Mouse (Mus musculus) embryonic facial prominence, embryonic 11.5 days (tissue): Measurements from ENCODE around the gene Tmem39a. TPM values are rescaled to one million over a fixed set of nuclear protein-coding genes. Genes with fewer than 3 reads are reported as not detected.

Experiments used
- ATAC-seq: fragments of 200-750 bp; cut with Nextera tagmentation; replicated peaks from 2 replicates; pipeline ENCODE4 v1.8.0; 2017; ENCODE audit warnings: low read depth; ENCODE audit not compliant: insufficient number of reproducible peaks, low FRiP score, low TSS enrichment
- DNase-seq: peaks from one replicate; pipeline ENCODE4 v3.0.0-alpha.2; 2015; ENCODE audit warnings: low spot score
- H3K27ac ChIP-seq: fragments of 300-500 bp; sonication (generic); replicated peaks from 2 replicates; pipeline ENCODE4 v1.5.1; 2014; ENCODE audit warnings: mild to moderate bottlenecking, low read depth, low read length, control low read depth
- H3K27me3 ChIP-seq: fragments of 300-500 bp; sonication (generic); 2 replicates; pipeline ENCODE4 v1.6.1; 2014; ENCODE audit warnings: mild to moderate bottlenecking, low read length, moderate library complexity, mixed read lengths; ENCODE audit not compliant: control insufficient read depth, insufficient read depth
- H3K36me3 ChIP-seq: fragments of 300-500 bp; sonication (generic); replicated peaks from 2 replicates; pipeline ENCODE4 v1.6.1; 2014; ENCODE audit warnings: low read depth, mild to moderate bottlenecking, low read length, moderate library complexity, mixed read lengths; ENCODE audit not compliant: control insufficient read depth, insufficient read depth
- H3K4me1 ChIP-seq: fragments of 300-500 bp; sonication (generic); 2 replicates; pipeline ENCODE4 v1.6.1; 2014; ENCODE audit warnings: low read length, mixed read lengths; ENCODE audit not compliant: control insufficient read depth, insufficient read depth
- H3K4me2 ChIP-seq: fragments of 300-500 bp; sonication (generic); 2 replicates; pipeline ENCODE4 v1.6.1; 2014; ENCODE audit warnings: low read depth, mild to moderate bottlenecking, control low read depth, low read length, moderate library complexity
- H3K4me3 ChIP-seq: fragments of 300-500 bp; sonication (generic); 2 replicates; pipeline ENCODE4 v1.5.1; 2014; ENCODE audit warnings: low read depth, low read length, control low read depth
- H3K9ac ChIP-seq: fragments of 300-500 bp; sonication (generic); replicated peaks from 2 replicates; pipeline ENCODE4 v1.6.1; 2014; ENCODE audit warnings: mild to moderate bottlenecking, control low read depth, low read length
- H3K9me3 ChIP-seq: fragments of 300-500 bp; sonication (generic); replicated peaks from 2 replicates; pipeline ENCODE4 v1.6.1; 2016; ENCODE audit warnings: mild to moderate bottlenecking, low read length, inconsistent platforms, mixed read lengths; ENCODE audit not compliant: control insufficient read depth
- WGBS: fragments of 180-500 bp; shearing (Covaris S2); extraction: QIAGEN DNeasy Blood & Tissue Kit; methylation state at CpG from one replicate; pipeline ENCODE4 v1.1.7; 2014; 5-methylcytosine and 5-hydroxymethylcytosine counted together
- polyA plus RNA-seq: library from polyadenylated mRNA; unstranded; fragments of >200 nt; fragmentation: Nextera tagmentation; extraction: Ambion mirVana; gene quantifications from 2 replicates; pipeline ENCODE4 v1.2.1, GENCODE M21; 2014

Tmem39a gene
- polyA plus RNA-seq, 1 experiment from 2014 or later: 107 TPM

DNA sequence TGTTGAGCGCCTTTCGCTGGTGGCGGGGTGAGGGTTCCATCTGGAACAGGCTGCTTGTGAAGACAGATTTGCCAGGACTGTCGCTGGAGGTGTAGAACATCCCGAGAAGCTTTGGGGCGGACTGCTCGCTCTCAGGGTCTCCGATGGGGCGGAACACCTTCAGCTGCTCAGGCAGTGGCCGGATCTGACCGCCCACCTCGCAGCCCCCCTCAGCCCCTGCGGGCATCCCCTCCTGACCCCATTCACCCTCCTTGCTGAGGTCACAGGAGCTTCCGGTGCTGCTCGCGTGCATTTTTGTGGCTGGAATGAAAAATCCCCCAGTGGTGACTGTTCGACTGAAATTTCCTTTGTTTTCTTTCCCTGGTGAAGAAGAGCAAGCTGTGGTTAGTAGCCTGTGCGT, 50.6 kb downstream of the Tmem39a start:
- Histone ChIP-seq H3K27ac (no peak overlapping the region), H3K4me2 (no peak overlapping the region), H3K4me3 (no peak overlapping the region), H3K27me3 (no peaks in the 10 kb centered on the region), H3K9ac (no peak overlapping the region), H3K4me1 (no peaks in the 10 kb centered on the region), H3K9me3 (no peaks in the 10 kb centered on the region), H3K36me3 (no peaks in the 10 kb centered on the region; the same call in 1 of the 2 replicates)
- ATAC-seq: no peak
- WGBS: 63% methylated on average over 18 of the region's 18 CpGs
- no peak for DNase-seq

GRCm38 (mm10) chr16:38612646-38613045, 54.1 kb downstream of the Tmem39a start:
- Histone ChIP-seq H3K9ac (no peak overlapping the region), H3K27ac (no peak overlapping the region), H3K9me3 (no peaks in the 10 kb centered on the region), H3K4me2 (no peak overlapping the region), H3K36me3 (no peaks in the 10 kb centered on the region; the same call in 1 of the 2 replicates), H3K4me1 (no peaks in the 10 kb centered on the region), H3K27me3 (no peaks in the 10 kb centered on the region), H3K4me3 (no peak overlapping the region)
- no peak for DNase-seq
- 64% methylated on average over 5 of the region's 5 CpGs for WGBS
- no peak for ATAC-seq

GRCm38 (mm10) chr16:38613646-38614045, 55.1 kb downstream of the Tmem39a start:
- ATAC-seq: no peak
- 84% methylated on average over 6 of the region's 6 CpGs for WGBS

GRCm38 (mm10) chr16:38617977-38618376, 59.5 kb downstream of the Tmem39a start:
- Histone ChIP-seq H3K27ac (no peak overlapping the region), H3K27me3 (no peaks in the 10 kb centered on the region), H3K4me1 (no peaks in the 10 kb centered on the region), H3K4me3 (no peak overlapping the region), H3K9me3 (no peaks in the 10 kb centered on the region), H3K9ac (no peak overlapping the region), H3K4me2 (no peak overlapping the region), H3K36me3 (no peaks in the 10 kb centered on the region)
- ATAC-seq (no peak), DNase-seq (no peak)
- 94% methylated on average over 13 of the region's 13 CpGs for WGBS

More at GRCm38 (mm10) chr16:38613646-38614045, 55.1 kb downstream of the Tmem39a start:
- no peak overlapping the region for H3K27ac ChIP-seq
- DNase-seq: no peak
- H3K4me3 ChIP-seq: no peak overlapping the region
- H3K36me3 ChIP-seq: no peaks in the 10 kb centered on the region; the same call in 1 of the 2 replicates
- H3K4me2 ChIP-seq: no peak overlapping the region
- no peaks in the 10 kb centered on the region for H3K4me1 ChIP-seq
- no peaks in the 10 kb centered on the region for H3K9me3 ChIP-seq
- H3K9ac ChIP-seq: no peak overlapping the region
- H3K27me3 ChIP-seq: no peaks in the 10 kb centered on the region

DNA sequence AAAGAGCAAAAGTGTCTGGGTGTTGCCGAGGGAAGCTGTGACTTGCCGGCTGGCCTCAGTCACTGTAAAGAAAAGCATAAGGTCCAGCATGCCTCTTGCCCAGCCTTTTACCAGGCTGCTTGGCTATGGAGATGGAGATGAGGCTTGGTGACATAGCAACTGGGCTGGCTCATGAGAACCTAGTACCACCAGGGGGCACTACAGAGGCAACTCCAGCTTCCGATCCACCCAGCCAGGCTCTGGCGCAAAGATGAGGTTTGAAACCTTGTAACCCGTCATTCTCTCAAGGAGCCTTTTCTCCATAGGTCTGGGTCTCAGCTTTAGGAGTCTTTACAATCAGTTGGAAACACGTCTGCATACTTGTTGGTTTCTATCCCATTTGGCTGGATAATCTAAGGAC, 60.6 kb downstream of the Tmem39a start:
- H3K4me1 ChIP-seq: no peaks in the 10 kb centered on the region
- no peaks in the 10 kb centered on the region for H3K36me3 ChIP-seq
- no peak overlapping the region for H3K4me2 ChIP-seq
- H3K27me3 ChIP-seq: no peaks in the 10 kb centered on the region
- H3K4me3 ChIP-seq: no peak overlapping the region
- DNase-seq (peak; percentile 80), ATAC-seq (no peak)
- 20% methylated on average over 6 of the region's 6 CpGs for WGBS
- no peak overlapping the region for H3K27ac ChIP-seq
- H3K9ac ChIP-seq: no peak overlapping the region
- no peaks in the 10 kb centered on the region for H3K9me3 ChIP-seq

- ATAC-seq (no peak), DNase-seq (no peak)
- Histone ChIP-seq H3K36me3 (no peaks in the 10 kb centered on the region), H3K4me3 (no peak overlapping the region), H3K4me1 (no peaks in the 10 kb centered on the region), H3K27me3 (no peaks in the 10 kb centered on the region), H3K27ac (no peak overlapping the region), H3K9me3 (no peaks in the 10 kb centered on the region), H3K4me2 (no peak overlapping the region), H3K9ac (no peak overlapping the region)
- 90% methylated on average over 16 of the region's 16 CpGs for WGBS
Measured at GRCm38 (mm10) chr16:38620696-38621450, 62.4 kb downstream of the Tmem39a start.

GRCm38 (mm10) chr16:38622283-38622682, 63.8 kb downstream of the Tmem39a start:
- Histone ChIP-seq H3K4me2 (no peak overlapping the region), H3K36me3 (no peaks in the 10 kb centered on the region), H3K9ac (no peak overlapping the region), H3K4me1 (no peaks in the 10 kb centered on the region), H3K9me3 (no peaks in the 10 kb centered on the region), H3K4me3 (no peak overlapping the region), H3K27ac (no peak overlapping the region), H3K27me3 (no peaks in the 10 kb centered on the region)
- ATAC-seq (no peak), DNase-seq (peak; percentile 43)
- 67% methylated on average over 2 of the region's 2 CpGs for WGBS

DNA sequence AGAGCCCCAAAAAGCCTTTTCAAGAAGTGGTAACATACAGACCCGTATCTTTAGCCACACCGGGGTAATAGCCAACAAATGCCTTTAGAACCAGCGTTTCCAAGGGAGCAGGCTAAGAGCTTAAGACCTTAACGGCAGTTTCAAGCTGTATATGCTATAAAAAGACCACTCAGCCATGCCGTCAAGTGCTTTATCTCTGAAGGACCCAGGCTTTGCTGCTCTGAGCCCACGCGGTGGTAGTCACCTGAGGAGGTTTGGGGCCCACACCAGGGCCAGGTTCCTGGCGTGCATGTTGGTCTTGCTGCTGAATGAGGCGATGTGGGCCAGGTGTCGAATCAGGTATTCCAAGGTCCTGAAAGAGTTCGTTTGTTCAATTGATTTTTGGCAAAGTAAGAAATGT, 65.8 kb downstream of the Tmem39a start:
- DNase-seq (no peak), ATAC-seq (no peak)
- no peaks in the 10 kb centered on the region for H3K36me3 ChIP-seq
- no peak overlapping the region for H3K4me2 ChIP-seq
- no peaks in the 10 kb centered on the region for H3K4me1 ChIP-seq
- H3K27me3 ChIP-seq: no peaks in the 10 kb centered on the region
- no peaks in the 10 kb centered on the region for H3K9me3 ChIP-seq
- no peak overlapping the region for H3K27ac ChIP-seq
- 86% methylated on average over 11 of the region's 11 CpGs for WGBS
- no peak overlapping the region for H3K9ac ChIP-seq
- no peak overlapping the region for H3K4me3 ChIP-seq
